Mouse (Mus musculus) cerebellum, adult 11 months (tissue): Measurements from ENCODE around the gene Mfsd10.
"Not testable (repeated sequence)": the region's sequence is repeated elsewhere in the genome, so short reads cannot be mapped to it uniquely, and the experiment has no call there.

Experiments
- DNase-seq: peaks from one replicate; pipeline ENCODE4 v3.0.0; 2022

The Mfsd10 gene

GRCm38 (mm10) chr5:34604576-34604975, 32.4 kb downstream of the Mfsd10 start:
- no peak for DNase-seq

- no peak for DNase-seq
Observed at GRCm38 (mm10) chr5:34593202-34593727, 43.7 kb downstream of the Mfsd10 start.

DNA sequence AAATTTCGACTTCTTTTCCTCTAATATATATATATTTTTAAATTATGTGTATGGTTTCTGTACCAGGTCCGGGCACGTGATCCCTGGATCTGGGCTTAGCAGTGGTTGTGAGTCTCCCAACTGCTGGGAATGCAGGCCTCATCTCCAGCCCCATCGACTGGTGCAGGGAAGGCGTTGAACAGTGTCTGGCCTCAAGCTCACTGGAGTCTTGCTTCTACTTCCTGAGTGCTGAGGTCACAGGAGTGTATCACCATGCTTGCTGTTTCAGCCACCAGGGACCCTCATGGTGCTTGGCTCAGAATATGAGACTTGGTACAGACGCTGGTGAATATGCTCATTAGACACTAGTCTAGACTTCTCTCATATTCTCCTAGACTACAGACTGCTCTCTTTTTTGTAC, 44.3 kb downstream of the Mfsd10 start:
- no peak for DNase-seq

DNA sequence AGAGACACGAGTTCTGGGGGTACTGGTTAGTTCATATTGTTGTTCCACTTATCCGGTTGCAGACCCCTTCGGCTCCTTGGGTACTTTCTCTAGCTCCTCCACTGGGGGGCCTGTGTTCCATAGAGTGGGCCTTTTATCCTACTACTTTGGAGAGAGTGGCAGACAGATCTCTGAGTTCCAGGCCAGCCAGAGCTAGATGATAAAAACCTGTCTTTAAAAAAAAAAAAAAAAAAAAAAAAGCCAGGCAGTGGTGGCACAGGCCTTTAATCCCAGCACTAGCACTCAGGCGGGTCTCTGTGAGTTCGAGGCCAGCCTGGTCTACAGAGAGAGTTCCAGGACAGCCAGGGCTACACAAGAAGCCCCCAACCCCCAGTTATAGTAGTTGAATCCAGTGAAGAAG, 44.8 kb downstream of the Mfsd10 start:
- DNase-seq = not testable (repeated sequence)

DNA sequence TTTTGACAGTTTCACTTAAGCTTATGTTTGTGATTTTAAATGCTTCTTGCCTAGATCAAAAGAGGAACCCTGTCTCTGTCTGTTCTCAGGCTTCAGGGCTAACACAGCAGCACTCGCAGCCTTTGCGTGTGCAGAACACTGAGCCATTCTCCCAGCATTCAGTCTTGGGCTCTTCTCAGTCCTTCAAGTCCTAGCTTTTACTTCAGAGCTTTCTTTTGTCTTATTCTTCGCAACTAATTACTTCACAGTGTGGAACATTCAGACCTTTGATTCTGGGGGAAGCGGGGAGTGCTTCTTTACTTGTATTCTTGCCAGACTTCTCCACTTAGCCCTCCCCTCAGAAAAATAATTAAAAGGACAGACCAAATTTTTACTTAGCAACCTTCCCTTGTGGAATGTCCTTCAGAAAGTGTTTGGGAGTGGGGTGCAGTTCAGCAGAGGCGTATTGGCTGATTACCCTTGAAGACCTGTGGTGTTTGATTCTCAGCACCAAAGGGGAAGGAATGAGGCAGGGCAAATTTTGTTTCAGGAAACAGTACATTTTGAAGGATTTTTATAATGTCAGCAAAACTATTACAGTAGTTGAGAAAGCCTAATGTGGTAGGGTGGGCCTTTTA, 45.5 kb downstream of the Mfsd10 start:
- no peak for DNase-seq

GRCm38 (mm10) chr5:34590702-34591101, 46.3 kb downstream of the Mfsd10 start:
- no peak for DNase-seq

GRCm38 (mm10) chr5:34590059-34590458, 47.0 kb downstream of the Mfsd10 start:
- no peak for DNase-seq

GRCm38 (mm10) chr5:34587881-34588280, 49.1 kb downstream of the Mfsd10 start:
- no peak for DNase-seq

GRCm38 (mm10) chr5:34585216-34585615, 51.8 kb downstream of the Mfsd10 start:
- no peak for DNase-seq
